Mouse (Mus musculus) embryonic facial prominence, embryonic 14.5 days (tissue): ENCODE measurements around the gene Spats1. TPM values are rescaled to one million over a fixed set of nuclear protein-coding genes. Genes with fewer than 3 reads are reported as not detected.

Source experiments
- ATAC-seq: fragments of 200-750 bp; cut with Nextera tagmentation; 2 replicates; pipeline ENCODE4 v1.8.0; 2017; ENCODE audit warnings: low read depth, moderate number of reproducible peaks, moderate TSS enrichment
- DNase-seq: peaks from one replicate; pipeline ENCODE4 v3.0.0-alpha.2; 2015; ENCODE audit warnings: low spot score
- H3K27ac ChIP-seq: fragments of 300-500 bp; sonication (generic); replicated peaks from 2 replicates; pipeline ENCODE4 v1.5.1; 2014; ENCODE audit warnings: low read depth, mild to moderate bottlenecking, low read length, moderate library complexity
- H3K27me3 ChIP-seq: fragments of 300-500 bp; sonication (generic); replicated peaks from 2 replicates; pipeline ENCODE4 v1.6.1; 2014; ENCODE audit warnings: low read length; ENCODE audit not compliant: control insufficient read depth, insufficient read depth
- H3K36me3 ChIP-seq: fragments of 300-500 bp; sonication (generic); 2 replicates; pipeline ENCODE4 v1.6.1; 2014; ENCODE audit warnings: low read length, mixed read lengths; ENCODE audit not compliant: control insufficient read depth, insufficient read depth
- H3K4me1 ChIP-seq: fragments of 300-500 bp; sonication (generic); 2 replicates; pipeline ENCODE4 v1.6.1; 2014; ENCODE audit warnings: antibody characterized with exemption, low read length; ENCODE audit not compliant: control insufficient read depth, insufficient read depth
- H3K4me2 ChIP-seq: fragments of 300-500 bp; sonication (generic); 2 replicates; pipeline ENCODE4 v1.6.1; 2014; ENCODE audit warnings: low read depth, mild to moderate bottlenecking, low read length, moderate library complexity, mixed read lengths
- H3K4me3 ChIP-seq: fragments of 300-500 bp; sonication (generic); 2 replicates; pipeline ENCODE4 v1.5.1; 2014; ENCODE audit warnings: low read depth, mild to moderate bottlenecking, low read length
- H3K9ac ChIP-seq: fragments of 300-500 bp; sonication (generic); 2 replicates; pipeline ENCODE4 v1.6.1; 2014; ENCODE audit warnings: low read depth, mild to moderate bottlenecking, low read length, moderate library complexity, mixed read lengths
- H3K9me3 ChIP-seq: fragments of 300-500 bp; sonication (generic); 2 replicates; pipeline ENCODE4 v1.6.1; 2016; ENCODE audit warnings: low read length; ENCODE audit not compliant: control insufficient read depth
- WGBS: fragments of 180-500 bp; shearing (Covaris S2); extraction: QIAGEN DNeasy Blood & Tissue Kit; methylation state at CpG from one replicate; pipeline ENCODE4 v1.1.7; 2014; 5-methylcytosine and 5-hydroxymethylcytosine counted together
- polyA plus RNA-seq: library from polyadenylated mRNA; unstranded; fragments of >200 nt; fragmentation: Nextera tagmentation; extraction: Ambion mirVana; gene quantifications from 2 replicates; pipeline ENCODE4 v1.2.1, GENCODE M21; 2014

Spats1 gene
- polyA plus RNA-seq, 1 experiment from 2014 or later: 0.95 TPM

- H3K4me1 ChIP-seq: no peaks in the 10 kb centered on the region
- ATAC-seq: no peak
- H3K36me3 ChIP-seq: no peaks in the 10 kb centered on the region
- no peaks in the 10 kb centered on the region for H3K9me3 ChIP-seq
- no peak overlapping the region for H3K4me3 ChIP-seq
- no peak overlapping the region for H3K9ac ChIP-seq
- H3K4me2 ChIP-seq: no peak overlapping the region
- DNase-seq: no peak
- no peaks in the 10 kb centered on the region for H3K27me3 ChIP-seq
- no peak overlapping the region for H3K27ac ChIP-seq
- WGBS: 34% methylated on average over 4 of the region's 4 CpGs
These were observed 25.8 kb upstream of the Spats1 start for GRCm38 (mm10) chr17:45500981-45501380.

- 47% methylated on average over 2 of the region's 2 CpGs for WGBS
- Histone ChIP-seq H3K27me3 (no peaks in the 10 kb centered on the region), H3K9me3 (no peaks in the 10 kb centered on the region), H3K9ac (no peak overlapping the region), H3K4me1 (no peaks in the 10 kb centered on the region), H3K36me3 (no peaks in the 10 kb centered on the region), H3K27ac (no peak overlapping the region), H3K4me2 (no peak overlapping the region), H3K4me3 (no peak overlapping the region)
- DNase-seq: no peak
- ATAC-seq: no peak
These were observed 24.3 kb upstream of the Spats1 start for GRCm38 (mm10) chr17:45499516-45499915.

- no peak overlapping the region for H3K9ac ChIP-seq
- H3K36me3 ChIP-seq: no peaks in the 10 kb centered on the region
- DNase-seq (no peak), ATAC-seq (no peak)
- no peaks in the 10 kb centered on the region for H3K27me3 ChIP-seq
- H3K9me3 ChIP-seq: no peaks in the 10 kb centered on the region
- no peaks in the 10 kb centered on the region for H3K4me1 ChIP-seq
- 82% methylated on average over 13 of the region's 13 CpGs for WGBS
- no peak overlapping the region for H3K27ac ChIP-seq
- no peak overlapping the region for H3K4me2 ChIP-seq
- no peak overlapping the region for H3K4me3 ChIP-seq
These were observed 23.2 kb upstream of the Spats1 start for GRCm38 (mm10) chr17:45498397-45498796.

GRCm38 (mm10) chr17:45495398-45495797, 20.2 kb upstream of the Spats1 start:
- H3K4me1 ChIP-seq: no peaks in the 10 kb centered on the region
- no peak overlapping the region for H3K4me2 ChIP-seq
- no peaks in the 10 kb centered on the region for H3K27me3 ChIP-seq
- DNase-seq: no peak
- H3K4me3 ChIP-seq: no peak overlapping the region
- 78% methylated on average over 11 of the region's 11 CpGs for WGBS
- no peak overlapping the region for H3K27ac ChIP-seq
- no peaks in the 10 kb centered on the region for H3K9me3 ChIP-seq
- no peaks in the 10 kb centered on the region for H3K36me3 ChIP-seq
- H3K9ac ChIP-seq: no peak overlapping the region
- ATAC-seq: no peak

- Histone ChIP-seq H3K27me3 (no peaks in the 10 kb centered on the region), H3K36me3 (no peaks in the 10 kb centered on the region), H3K9me3 (no peaks in the 10 kb centered on the region), H3K9ac (no peak overlapping the region), H3K4me3 (no peak overlapping the region), H3K4me1 (no peaks in the 10 kb centered on the region), H3K4me2 (no peak overlapping the region), H3K27ac (no peak overlapping the region)
- no peak for ATAC-seq
- no peak for DNase-seq
- 69% methylated on average over 13 of the region's 13 CpGs for WGBS
These were observed 15.4 kb upstream of the Spats1 start for GRCm38 (mm10) chr17:45490532-45491154.

GRCm38 (mm10) chr17:45489736-45490135, 14.5 kb upstream of the Spats1 start:
- no peaks in the 10 kb centered on the region for H3K36me3 ChIP-seq
- H3K9me3 ChIP-seq: no peaks in the 10 kb centered on the region
- no peak overlapping the region for H3K9ac ChIP-seq
- no peak overlapping the region for H3K4me2 ChIP-seq
- WGBS: 80% methylated on average over 6 of the region's 6 CpGs
- H3K27me3 ChIP-seq: no peaks in the 10 kb centered on the region
- H3K4me1 ChIP-seq: no peaks in the 10 kb centered on the region
- DNase-seq: no peak
- H3K4me3 ChIP-seq: no peak overlapping the region
- no peak overlapping the region for H3K27ac ChIP-seq
- ATAC-seq: no peak

GRCm38 (mm10) chr17:45488321-45489254, 13.4 kb upstream of the Spats1 start:
- 79% methylated on average over 23 of the region's 23 CpGs for WGBS

GRCm38 (mm10) chr17:45487216-45487615, 12.0 kb upstream of the Spats1 start:
- H3K4me1 ChIP-seq: no peaks in the 10 kb centered on the region
- no peak overlapping the region for H3K4me2 ChIP-seq
- no peaks in the 10 kb centered on the region for H3K9me3 ChIP-seq
- no peak overlapping the region for H3K27ac ChIP-seq
- H3K9ac ChIP-seq: no peak overlapping the region
- DNase-seq (no peak), ATAC-seq (no peak)
- no peak overlapping the region for H3K4me3 ChIP-seq
- no peaks in the 10 kb centered on the region for H3K27me3 ChIP-seq
- WGBS: 10% methylated on average over 5 of the region's 5 CpGs
- H3K36me3 ChIP-seq: no peaks in the 10 kb centered on the region

More at GRCm38 (mm10) chr17:45488321-45489254, 13.4 kb upstream of the Spats1 start:
- Histone ChIP-seq H3K27ac (no peak overlapping the region), H3K4me1 (no peaks in the 10 kb centered on the region), H3K4me2 (no peak overlapping the region), H3K9ac (no peak overlapping the region), H3K4me3 (no peak overlapping the region), H3K27me3 (no peaks in the 10 kb centered on the region), H3K9me3 (no peaks in the 10 kb centered on the region), H3K36me3 (no peaks in the 10 kb centered on the region)
- ATAC-seq (no peak), DNase-seq (no peak)
